Mouse (Mus musculus): Measurements from ENCODE around the gene Fut1. TPM values are rescaled to one million over a fixed set of nuclear protein-coding genes. Genes with fewer than 3 reads are reported as not detected.
A peak's percentile ranks its signal among the peaks of the same experiment; 100 is the strongest.

Fut1 gene
- polyA plus RNA-seq, 1 experiment from 2014 or later = 0.70 TPM

- no peak for DNase-seq (ENCODE audit: low spot score)
- H3K4me1 ChIP-seq (replicated peaks; ENCODE audit: control insufficient read depth, insufficient read depth, low read length) = 0 out of 2 replicates have a peak, but pooled peaks cover 5% of the 10 kb centered on the region
- H3K27ac ChIP-seq (ENCODE audit: low read depth) = no peak overlapping the region
- H3K9me3 ChIP-seq (ENCODE audit: control insufficient read depth, low read length) = no peaks in the 10 kb centered on the region
- no peaks in the 10 kb centered on the region for H3K36me3 ChIP-seq (ENCODE audit: control insufficient read depth, insufficient read depth, low read length)
- no peak overlapping the region for H3K4me2 ChIP-seq (ENCODE audit: low read length)
- no peak overlapping the region for H3K4me3 ChIP-seq (ENCODE audit: low read depth, low read length)
- H3K9ac ChIP-seq (ENCODE audit: low read length) = no peak overlapping the region
- ATAC-seq (replicated peaks; ENCODE audit: low FRiP score, low TSS enrichment, low read depth) = no peak
- no peaks in the 10 kb centered on the region for H3K27me3 ChIP-seq (replicated peaks; ENCODE audit: control insufficient read depth, insufficient read depth, low read length)
- WGBS = 85% methylated on average over 1 of the region's 1 CpGs
Measured at GRCm38 (mm10) chr7:45596107-45596506, 21.0 kb upstream of the Fut1 start.

- H3K4me2 ChIP-seq (ENCODE audit: low read length) = no peak overlapping the region
- no peaks in the 10 kb centered on the region for H3K27me3 ChIP-seq (replicated peaks; ENCODE audit: control insufficient read depth, insufficient read depth, low read length)
- no peaks in the 10 kb centered on the region for H3K9me3 ChIP-seq (ENCODE audit: control insufficient read depth, low read length)
- WGBS = 86% methylated on average over 5 of the region's 5 CpGs
- DNase-seq (ENCODE audit: low spot score) (no peak), ATAC-seq (replicated peaks; ENCODE audit: low FRiP score, low TSS enrichment, low read depth) (no peak)
- H3K36me3 ChIP-seq (ENCODE audit: control insufficient read depth, insufficient read depth, low read length) = no peaks in the 10 kb centered on the region
- H3K9ac ChIP-seq (ENCODE audit: low read length) = no peak overlapping the region
- H3K27ac ChIP-seq (ENCODE audit: low read depth) = no peak overlapping the region
- no peak overlapping the region for H3K4me3 ChIP-seq (ENCODE audit: low read depth, low read length)
- peaks cover 8% of the 10 kb centered on the region; the same call in 1 of the 2 replicates for H3K4me1 ChIP-seq (replicated peaks; ENCODE audit: control insufficient read depth, insufficient read depth, low read length)
Measured at GRCm38 (mm10) chr7:45597013-45597412, 20.1 kb upstream of the Fut1 start.

- H3K36me3 ChIP-seq (ENCODE audit: control insufficient read depth, insufficient read depth, low read length) = no peaks in the 10 kb centered on the region
- H3K27me3 ChIP-seq (replicated peaks; ENCODE audit: control insufficient read depth, insufficient read depth, low read length) = no peaks in the 10 kb centered on the region
- DNase-seq (ENCODE audit: low spot score) = no peak
- H3K4me3 ChIP-seq (ENCODE audit: low read depth, low read length) = no peak overlapping the region
- H3K4me1 ChIP-seq (replicated peaks; ENCODE audit: control insufficient read depth, insufficient read depth, low read length) = peaks cover 8% of the 10 kb centered on the region; the same call in 1 of the 2 replicates
- H3K27ac ChIP-seq (ENCODE audit: low read depth) = no peak overlapping the region
- no peak for ATAC-seq (replicated peaks; ENCODE audit: low FRiP score, low TSS enrichment, low read depth)
- H3K9me3 ChIP-seq (ENCODE audit: control insufficient read depth, low read length) = no peaks in the 10 kb centered on the region
- H3K4me2 ChIP-seq (ENCODE audit: low read length) = no peak overlapping the region
- no peak overlapping the region for H3K9ac ChIP-seq (ENCODE audit: low read length)
- WGBS = 84% methylated on average over 6 of the region's 6 CpGs
Measured at GRCm38 (mm10) chr7:45597527-45597926, 19.6 kb upstream of the Fut1 start.

GRCm38 (mm10) chr7:45598960-45599879, 17.9 kb upstream of the Fut1 start:
- ATAC-seq (replicated peaks; ENCODE audit: low FRiP score, low TSS enrichment, low read depth) = peak; percentile 60
- Histone ChIP-seq H3K27ac (ENCODE audit: low read depth) (no peak overlapping the region), H3K9ac (ENCODE audit: low read length) (no peak overlapping the region), H3K4me1 (replicated peaks; ENCODE audit: control insufficient read depth, insufficient read depth, low read length) (peaks cover 8% of the 10 kb centered on the region; the same call in 1 of the 2 replicates), H3K27me3 (replicated peaks; ENCODE audit: control insufficient read depth, insufficient read depth, low read length) (no peaks in the 10 kb centered on the region), H3K9me3 (ENCODE audit: control insufficient read depth, low read length) (no peaks in the 10 kb centered on the region), H3K4me2 (ENCODE audit: low read length) (peak overlapping the region; percentile 15; the same call in 1 of the 2 replicates), H3K36me3 (ENCODE audit: control insufficient read depth, insufficient read depth, low read length) (no peaks in the 10 kb centered on the region), H3K4me3 (ENCODE audit: low read depth, low read length) (no peak overlapping the region)
- 37% methylated on average over 18 of the region's 18 CpGs for WGBS
- no peak for DNase-seq (ENCODE audit: low spot score)

- Histone ChIP-seq H3K27me3 (replicated peaks; ENCODE audit: control insufficient read depth, insufficient read depth, low read length) (no peaks in the 10 kb centered on the region), H3K9me3 (ENCODE audit: control insufficient read depth, low read length) (no peaks in the 10 kb centered on the region), H3K36me3 (ENCODE audit: control insufficient read depth, insufficient read depth, low read length) (no peaks in the 10 kb centered on the region), H3K27ac (ENCODE audit: low read depth) (no peak overlapping the region), H3K4me1 (replicated peaks; ENCODE audit: control insufficient read depth, insufficient read depth, low read length) (peaks cover 4% of the 10 kb centered on the region; the same call in 1 of the 2 replicates), H3K4me2 (ENCODE audit: low read length) (no peak overlapping the region), H3K9ac (ENCODE audit: low read length) (no peak overlapping the region), H3K4me3 (ENCODE audit: low read depth, low read length) (no peak overlapping the region)
- 78% methylated on average over 9 of the region's 9 CpGs for WGBS
- DNase-seq (ENCODE audit: low spot score) (no peak), ATAC-seq (replicated peaks; ENCODE audit: low FRiP score, low TSS enrichment, low read depth) (no peak)
Measured at GRCm38 (mm10) chr7:45605704-45606289, 11.3 kb upstream of the Fut1 start.

GRCm38 (mm10) chr7:45609511-45609910, 7.6 kb upstream of the Fut1 start:
- Histone ChIP-seq H3K4me3 (ENCODE audit: low read depth, low read length) (no peak overlapping the region), H3K27ac (ENCODE audit: low read depth) (no peak overlapping the region), H3K4me1 (replicated peaks; ENCODE audit: control insufficient read depth, insufficient read depth, low read length) (no peaks in the 10 kb centered on the region), H3K36me3 (ENCODE audit: control insufficient read depth, insufficient read depth, low read length) (no peaks in the 10 kb centered on the region), H3K9me3 (ENCODE audit: control insufficient read depth, low read length) (no peaks in the 10 kb centered on the region), H3K4me2 (ENCODE audit: low read length) (no peak overlapping the region), H3K27me3 (replicated peaks; ENCODE audit: control insufficient read depth, insufficient read depth, low read length) (no peaks in the 10 kb centered on the region), H3K9ac (ENCODE audit: low read length) (no peak overlapping the region)
- 55% methylated on average over 1 of the region's 1 CpGs for WGBS
- ATAC-seq (replicated peaks; ENCODE audit: low FRiP score, low TSS enrichment, low read depth) = no peak
- no peak for DNase-seq (ENCODE audit: low spot score)

- Histone ChIP-seq H3K27me3 (replicated peaks; ENCODE audit: control insufficient read depth, insufficient read depth, low read length) (peaks cover 24% of the 10 kb centered on the region), H3K4me2 (ENCODE audit: low read length) (no peak overlapping the region), H3K27ac (ENCODE audit: low read depth) (no peak overlapping the region), H3K4me1 (replicated peaks; ENCODE audit: control insufficient read depth, insufficient read depth, low read length) (no peaks in the 10 kb centered on the region), H3K4me3 (ENCODE audit: low read depth, low read length) (no peak overlapping the region), H3K9ac (ENCODE audit: low read length) (no peak overlapping the region), H3K9me3 (ENCODE audit: control insufficient read depth, low read length) (no peaks in the 10 kb centered on the region), H3K36me3 (ENCODE audit: control insufficient read depth, insufficient read depth, low read length) (no peaks in the 10 kb centered on the region)
- 31% methylated on average over 6 of the region's 6 CpGs for WGBS
- no peak for ATAC-seq (replicated peaks; ENCODE audit: low FRiP score, low TSS enrichment, low read depth)
- no peak for DNase-seq (ENCODE audit: low spot score)
Measured at GRCm38 (mm10) chr7:45616277-45616676, 812 bp upstream of the Fut1 start.

GRCm38 (mm10) chr7:45618316-45618715, 1.2 kb downstream of the Fut1 start:
- WGBS = 81% methylated on average over 5 of the region's 5 CpGs
- peaks cover 24% of the 10 kb centered on the region for H3K27me3 ChIP-seq (replicated peaks; ENCODE audit: control insufficient read depth, insufficient read depth, low read length)
- no peak overlapping the region for H3K9ac ChIP-seq (ENCODE audit: low read length)
- DNase-seq (ENCODE audit: low spot score) (no peak), ATAC-seq (replicated peaks; ENCODE audit: low FRiP score, low TSS enrichment, low read depth) (no peak)
- no peak overlapping the region for H3K4me2 ChIP-seq (ENCODE audit: low read length)
- H3K9me3 ChIP-seq (ENCODE audit: control insufficient read depth, low read length) = no peaks in the 10 kb centered on the region
- H3K27ac ChIP-seq (ENCODE audit: low read depth) = no peak overlapping the region
- H3K4me3 ChIP-seq (ENCODE audit: low read depth, low read length) = no peak overlapping the region
- H3K4me1 ChIP-seq (replicated peaks; ENCODE audit: control insufficient read depth, insufficient read depth, low read length) = no peaks in the 10 kb centered on the region
- H3K36me3 ChIP-seq (ENCODE audit: control insufficient read depth, insufficient read depth, low read length) = no peaks in the 10 kb centered on the region

All from intestine, embryonic 14.5 days (tissue).